Mouse (Mus musculus) 3T3-L1 (cell line): ENCODE measurements around the gene Ampd2.

Experiments used
- DNase-seq: peaks from one replicate; pipeline ENCODE4 v3.0.0-alpha.2; 2015; ENCODE audit warnings: low read depth, low spot score

The Ampd2 gene

DNA sequence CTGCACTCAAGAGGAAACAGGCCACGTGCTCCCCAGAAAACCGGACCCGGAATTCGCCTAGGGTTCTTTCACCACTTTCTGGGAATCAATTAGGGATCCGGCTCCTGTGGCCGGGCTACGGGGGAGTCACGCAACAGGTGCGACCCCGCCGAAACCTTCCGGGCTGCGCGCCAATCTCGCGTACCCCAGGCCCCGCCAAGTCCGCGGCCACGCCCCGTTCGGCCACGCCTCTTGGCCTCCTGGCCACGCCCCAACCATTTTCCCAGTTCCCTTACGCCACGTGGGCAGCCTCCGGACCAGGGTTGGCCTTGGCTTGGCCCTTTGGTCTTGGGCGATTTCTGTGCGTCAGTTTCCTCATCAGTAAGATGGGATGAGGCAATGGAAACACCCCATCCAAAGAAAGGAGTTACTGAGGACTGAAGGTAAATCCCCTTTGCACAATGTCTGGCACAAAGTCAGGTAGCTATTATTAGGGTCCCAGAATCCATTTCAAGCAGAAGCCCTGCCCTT lies at the start of gene Ampd2:
Gene Ampd2 (minus strand): TSS at position 182 of the 510 bp plus-strand sequence.
- DNase-seq, result peak; percentile 88

GRCm38 (mm10) chr3:108134701-108135100 lies 48.2 kb upstream of the Ampd2 start:
- DNase-seq, result no peak

DNA sequence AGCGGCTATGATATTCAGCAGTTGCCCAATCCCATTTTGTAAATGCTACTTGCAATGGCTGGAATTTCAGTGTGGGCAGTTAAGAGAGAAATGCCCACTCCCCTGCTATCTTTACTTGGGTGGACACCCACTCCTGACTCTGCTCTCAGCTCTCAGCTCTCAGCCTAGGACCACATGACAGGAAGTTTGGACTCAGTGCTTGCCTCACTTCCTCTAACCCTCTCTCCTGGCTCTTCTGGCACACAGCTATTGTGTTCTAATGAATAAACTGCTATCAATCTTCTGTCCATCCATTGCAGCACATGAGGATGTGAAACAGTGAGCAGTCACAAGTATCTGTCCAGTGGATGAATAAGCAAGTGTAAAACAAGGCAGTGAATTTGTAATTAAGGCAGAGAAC lies 46.0 kb upstream of the Ampd2 start:
- DNase-seq, result no peak

DNA sequence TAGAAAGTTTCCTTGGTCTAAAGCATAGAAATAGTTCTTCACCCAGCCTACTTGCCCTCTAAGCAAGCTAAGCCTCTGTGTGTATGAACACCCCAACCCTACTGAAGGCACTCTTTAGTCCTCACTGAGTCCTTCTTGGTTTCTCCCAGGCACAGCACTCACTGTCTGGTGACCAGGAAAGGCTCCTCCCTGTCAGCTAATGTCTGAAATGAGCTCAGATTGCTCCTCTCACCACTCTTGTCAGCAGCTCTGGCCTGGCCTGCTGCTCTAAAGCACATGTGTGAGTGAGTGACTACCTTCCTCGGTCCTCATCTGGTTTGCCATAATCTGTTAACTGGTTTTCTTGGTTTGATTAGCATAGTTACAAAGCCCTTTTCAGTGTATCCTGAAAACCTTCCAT lies 45.4 kb upstream of the Ampd2 start:
- no peak for DNase-seq

DNA sequence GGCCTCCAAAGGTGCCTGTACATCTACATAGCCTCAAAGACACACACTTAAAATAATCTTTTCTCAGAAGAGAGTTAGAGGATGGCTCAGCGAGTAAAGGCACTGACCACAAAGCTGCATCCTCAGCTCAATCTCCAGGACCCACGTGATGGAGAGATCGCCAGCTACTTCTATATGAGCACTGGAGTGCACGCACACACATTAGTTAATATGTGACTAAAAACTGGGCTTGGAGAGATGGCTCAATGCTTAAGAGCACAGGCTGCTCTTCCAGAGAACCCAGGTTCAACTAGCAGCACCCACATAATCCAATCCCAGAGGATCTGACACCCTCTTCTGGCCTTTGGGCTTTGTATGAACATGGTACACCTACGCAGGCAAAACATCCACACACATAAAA lies 44.8 kb upstream of the Ampd2 start:
- DNase-seq, result no peak

DNA sequence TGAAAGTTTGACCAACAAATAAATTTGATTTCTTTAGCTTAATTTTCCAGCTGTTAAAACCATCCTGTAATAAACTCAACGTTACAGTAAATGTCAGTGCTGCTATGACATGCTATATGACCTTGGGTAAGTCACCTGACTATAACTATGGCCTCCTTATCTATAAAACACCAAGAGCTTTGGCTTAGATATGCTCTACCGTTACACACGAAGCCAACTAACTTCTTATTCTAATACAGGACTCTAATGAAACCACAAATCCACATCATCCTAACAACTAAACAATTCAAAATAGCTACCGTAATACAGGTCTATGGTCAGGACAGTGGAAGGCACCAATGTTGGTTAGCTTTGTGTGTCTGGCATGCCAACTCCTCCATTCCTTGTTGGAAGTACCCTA lies 43.4 kb upstream of the Ampd2 start:
- no peak for DNase-seq

- no peak for DNase-seq
Measured at GRCm38 (mm10) chr3:108129367-108129766, 42.9 kb upstream of the Ampd2 start.

DNA sequence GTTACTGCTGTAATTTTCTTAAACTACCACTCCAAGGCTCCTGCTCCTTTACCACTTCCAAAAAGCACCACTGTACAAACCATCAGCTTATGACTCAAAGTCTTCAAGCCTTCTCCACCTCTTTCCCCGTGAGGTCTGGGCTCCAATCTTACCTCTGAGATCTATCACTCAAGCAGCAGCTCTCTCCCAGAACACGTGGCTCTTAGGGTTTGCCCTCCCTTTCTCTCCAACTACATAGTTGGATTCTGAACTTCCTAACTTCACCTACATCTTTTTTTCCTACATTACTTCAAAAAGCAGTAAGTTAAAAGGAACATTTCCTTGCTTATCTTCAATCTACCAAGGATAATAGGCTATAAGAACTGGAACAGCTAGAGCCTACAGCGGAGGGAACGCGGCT lies 42.1 kb upstream of the Ampd2 start:
- DNase-seq, result no peak

GRCm38 (mm10) chr3:108126327-108126726 lies 39.9 kb upstream of the Ampd2 start:
- no peak for DNase-seq

GRCm38 (mm10) chr3:108124131-108124530 lies 37.7 kb upstream of the Ampd2 start:
- no peak for DNase-seq

DNA sequence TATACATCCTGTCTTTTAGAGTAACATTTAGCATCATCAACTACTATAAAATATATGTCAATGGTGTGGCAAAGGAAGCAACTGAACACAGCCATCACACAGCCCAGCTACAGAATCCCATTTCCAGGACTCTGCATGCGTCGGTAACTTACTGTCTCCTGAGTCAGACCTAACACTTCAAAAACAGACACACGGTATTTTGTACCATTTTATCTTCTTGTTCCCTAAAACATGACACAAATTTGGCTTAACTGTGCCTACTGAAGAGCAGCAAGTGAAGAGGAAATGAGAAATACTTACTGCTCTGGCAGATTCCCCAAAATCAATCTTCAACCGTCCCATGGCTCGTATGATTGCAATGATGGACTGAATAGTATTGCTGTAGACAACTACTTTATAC lies 36.8 kb upstream of the Ampd2 start:
- DNase-seq, result no peak

DNA sequence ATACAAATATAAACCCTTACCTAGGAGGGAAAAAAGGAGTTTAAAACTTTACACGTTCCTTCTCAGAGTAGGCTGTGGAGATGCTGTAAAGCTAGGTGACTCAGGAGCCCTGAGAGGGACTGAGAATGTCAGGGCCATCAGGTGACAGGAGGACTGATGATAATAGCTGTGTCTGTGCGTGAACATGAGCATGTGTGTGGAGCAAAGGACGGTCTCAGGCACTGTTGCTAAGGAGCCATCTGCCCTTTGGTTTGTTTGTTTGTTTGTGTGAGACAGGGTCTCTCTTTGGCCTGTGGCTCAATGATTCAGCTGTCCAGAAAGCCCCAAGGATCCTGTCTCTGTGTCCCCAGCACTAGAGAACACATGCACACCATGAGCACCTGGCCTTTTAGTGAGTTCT lies 34.6 kb upstream of the Ampd2 start:
- DNase-seq, result no peak

DNA sequence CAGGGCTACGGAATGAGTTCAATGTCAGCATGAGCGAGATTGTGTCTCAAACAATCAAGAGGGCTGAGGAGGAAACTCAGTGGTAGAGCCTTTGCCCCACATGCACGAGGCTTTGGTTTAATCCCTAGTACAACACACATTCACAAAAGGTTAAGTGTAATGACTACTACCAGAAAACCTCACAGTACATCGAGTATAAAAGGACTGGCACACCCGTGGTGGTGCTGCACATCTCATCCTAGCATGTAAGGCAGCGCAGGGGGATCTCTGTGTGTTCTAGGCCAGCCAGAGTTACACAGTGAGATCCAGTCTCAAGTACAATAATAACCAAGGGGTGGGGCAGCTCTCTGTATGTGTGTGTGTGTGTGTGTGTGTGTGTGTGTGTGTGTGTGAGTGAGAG lies 31.0 kb upstream of the Ampd2 start:
- no peak for DNase-seq

DNA sequence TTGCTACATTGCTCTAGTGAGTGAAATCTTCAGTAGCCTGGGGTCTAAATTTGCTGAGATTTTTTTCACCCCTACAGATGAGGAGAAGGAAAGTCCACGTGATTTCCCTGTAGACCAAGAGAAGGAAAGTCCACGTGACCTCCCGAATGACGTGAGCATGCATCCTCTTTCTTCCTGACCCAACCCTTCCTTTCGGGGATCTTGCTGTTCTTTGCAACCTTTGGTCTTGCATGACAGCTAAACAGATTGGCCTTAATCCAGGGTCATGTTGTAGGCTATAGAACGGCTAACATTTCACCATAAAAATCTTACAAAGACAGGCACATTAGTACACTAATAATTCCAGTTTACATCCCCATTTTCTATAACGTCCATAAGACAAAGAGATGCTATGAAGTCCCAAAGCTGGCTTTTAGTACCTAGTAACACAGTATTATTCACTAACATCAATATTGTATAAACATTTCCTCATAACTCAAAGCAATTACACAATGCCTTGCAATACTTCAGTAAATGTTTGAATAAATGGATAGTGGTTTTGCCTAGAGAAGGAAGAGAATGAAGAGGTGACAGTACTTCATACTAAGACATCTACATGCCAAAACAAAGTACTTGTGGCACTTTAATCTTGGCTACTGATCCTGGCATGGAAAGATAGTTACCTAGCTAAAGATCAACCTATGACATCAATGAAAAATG lies 27.3 kb upstream of the Ampd2 start:
- no peak for DNase-seq

DNA sequence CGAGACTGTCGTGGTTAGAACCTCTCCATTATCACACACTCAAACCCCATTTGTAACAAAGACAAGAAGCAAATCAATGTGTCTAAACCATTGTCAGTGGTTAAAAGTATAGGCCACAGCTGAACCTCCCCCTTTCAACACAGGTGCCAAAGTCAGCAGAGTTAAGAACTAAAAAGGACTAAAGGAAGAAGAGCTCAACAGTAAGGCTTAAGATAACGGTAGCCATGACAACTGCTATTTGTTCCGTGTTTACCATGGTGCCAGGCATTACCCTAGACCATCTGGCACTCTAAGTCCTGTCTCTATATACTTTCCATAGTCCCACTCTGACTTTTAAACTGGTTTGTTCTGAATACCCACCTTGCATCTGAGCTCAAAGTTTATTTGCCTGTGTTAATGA lies 26.2 kb upstream of the Ampd2 start:
- no peak for DNase-seq

- no peak for DNase-seq
Measured at GRCm38 (mm10) chr3:108112246-108112645, 25.8 kb upstream of the Ampd2 start.

GRCm38 (mm10) chr3:108111320-108111719 lies 24.9 kb upstream of the Ampd2 start:
- no peak for DNase-seq

DNA sequence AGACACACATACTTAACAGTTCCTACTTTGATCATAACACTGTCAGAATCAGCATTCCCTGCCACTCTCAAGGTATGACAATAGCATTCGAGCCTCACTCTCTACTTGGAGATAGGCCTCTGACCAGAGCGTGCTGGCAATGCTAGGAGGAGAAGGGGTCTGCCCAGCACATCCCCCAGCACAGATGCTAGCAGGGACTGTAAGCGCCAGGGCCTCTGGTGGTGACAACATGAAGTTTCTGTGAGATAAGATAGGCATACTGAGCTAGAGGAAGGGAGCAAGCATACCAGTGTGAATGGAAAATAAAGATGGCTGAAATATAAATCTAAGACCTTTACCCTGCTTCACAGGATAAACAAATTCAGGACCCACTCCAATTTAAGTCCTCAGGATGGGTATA lies 18.8 kb upstream of the Ampd2 start:
- no peak for DNase-seq

DNA sequence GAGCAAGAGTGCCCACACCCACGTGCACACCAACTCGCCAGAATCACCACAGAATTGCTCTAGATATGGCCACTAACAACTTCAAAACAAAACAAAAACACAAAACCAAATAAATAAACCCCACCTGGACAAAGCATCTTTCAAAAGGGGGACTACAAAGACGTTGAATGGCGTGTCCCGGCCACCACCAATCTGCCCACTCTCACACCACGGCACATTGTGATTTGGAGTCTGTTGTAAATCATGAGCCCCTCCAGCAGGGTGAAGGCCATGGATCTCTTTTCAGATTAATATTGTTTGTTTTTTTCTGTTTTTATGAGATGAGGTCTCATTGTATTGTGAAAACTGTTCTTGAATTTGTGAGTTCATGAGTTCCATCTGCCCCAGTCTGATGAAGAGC lies 15.6 kb upstream of the Ampd2 start:
- no peak for DNase-seq

GRCm38 (mm10) chr3:108101594-108101993 lies 15.1 kb upstream of the Ampd2 start:
- DNase-seq, result no peak

- no peak for DNase-seq
Measured at GRCm38 (mm10) chr3:108098316-108098715, 11.9 kb upstream of the Ampd2 start.

DNA sequence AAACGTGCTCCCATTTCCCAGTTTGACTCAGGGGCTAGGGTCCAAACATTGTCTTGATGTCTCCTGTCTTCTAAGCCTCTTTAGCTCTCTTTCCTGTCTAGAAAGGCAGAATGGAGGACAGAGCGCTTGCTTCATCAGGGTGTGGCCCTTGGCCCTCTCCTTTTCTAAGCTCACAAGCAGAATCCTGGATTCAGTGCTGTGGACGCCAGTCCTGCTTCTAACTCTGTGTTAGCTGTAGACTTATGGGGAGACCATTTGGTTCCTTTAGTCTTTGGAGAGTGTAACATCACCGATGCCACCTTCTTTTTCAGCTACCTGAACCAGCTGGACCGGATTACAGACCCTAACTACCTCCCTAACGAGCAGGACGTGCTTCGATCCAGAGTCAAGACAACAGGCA lies 11.2 kb upstream of the Ampd2 start:
- DNase-seq, result no peak

DNA sequence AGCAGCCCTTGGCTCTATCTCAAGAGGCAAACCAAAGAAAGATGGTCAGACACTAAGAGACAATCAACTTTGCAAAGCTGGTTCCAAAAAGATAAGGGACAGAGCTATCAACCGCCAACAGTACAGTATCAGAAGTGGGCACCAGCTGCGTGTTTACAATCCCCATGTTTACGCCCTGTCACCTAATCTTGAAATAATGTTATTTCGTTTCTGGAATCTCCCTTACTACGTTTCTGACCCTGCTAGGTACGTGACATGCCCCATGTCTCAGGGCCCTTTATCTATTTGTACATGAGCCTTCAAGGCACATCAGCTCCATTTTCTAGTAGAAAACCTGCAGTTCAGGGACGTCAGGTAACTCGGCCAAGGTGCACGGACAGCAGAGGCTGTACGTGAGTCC lies 10.3 kb upstream of the Ampd2 start:
- DNase-seq, result no peak

- peak; percentile 27 for DNase-seq
Measured at GRCm38 (mm10) chr3:108096226-108096625, 9.8 kb upstream of the Ampd2 start.
